Mouse (Mus musculus) A20 (cell line): Measurements from ENCODE around the gene Acyp2.

Source experiments
- DNase-seq: peaks from one replicate; pipeline ENCODE4 v3.0.0-alpha.2; 2011; ENCODE audit warnings: low read depth, low spot score

Acyp2 gene

GRCm38 (mm10) chr11:30580008-30580407 lies 69.4 kb downstream of the Acyp2 start:
- no peak for DNase-seq

GRCm38 (mm10) chr11:30578931-30579330 lies 70.5 kb downstream of the Acyp2 start:
- no peak for DNase-seq

- no peak for DNase-seq
Observed at GRCm38 (mm10) chr11:30572790-30573395, 76.5 kb downstream of the Acyp2 start.

- DNase-seq: no peak
Observed at GRCm38 (mm10) chr11:30570568-30570967, 78.8 kb downstream of the Acyp2 start.

- no peak for DNase-seq
Observed at GRCm38 (mm10) chr11:30560215-30560614, 89.2 kb downstream of the Acyp2 start.

GRCm38 (mm10) chr11:30553408-30553807 lies 96.0 kb downstream of the Acyp2 start:
- DNase-seq: no peak

DNA sequence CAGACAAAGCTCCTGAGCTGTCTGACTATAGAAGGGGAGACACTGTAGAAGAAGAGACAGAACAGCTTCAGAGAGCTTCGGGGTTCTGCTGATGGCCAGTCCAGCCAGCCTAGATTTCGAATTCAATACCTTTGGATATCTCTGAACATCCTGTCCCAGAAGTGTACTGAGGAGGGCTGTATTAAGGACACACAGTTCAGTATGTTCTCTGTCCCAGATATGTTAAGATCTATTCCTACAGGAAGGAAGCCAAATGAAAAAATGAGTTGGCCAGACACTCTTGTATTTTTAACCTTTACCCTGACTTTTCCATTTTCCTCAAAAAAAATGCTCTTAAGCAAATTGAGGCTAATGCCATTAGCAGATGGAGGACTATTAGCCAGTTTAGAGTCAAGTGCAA lies 132.3 kb downstream of the Acyp2 start:
- no peak for DNase-seq

DNA sequence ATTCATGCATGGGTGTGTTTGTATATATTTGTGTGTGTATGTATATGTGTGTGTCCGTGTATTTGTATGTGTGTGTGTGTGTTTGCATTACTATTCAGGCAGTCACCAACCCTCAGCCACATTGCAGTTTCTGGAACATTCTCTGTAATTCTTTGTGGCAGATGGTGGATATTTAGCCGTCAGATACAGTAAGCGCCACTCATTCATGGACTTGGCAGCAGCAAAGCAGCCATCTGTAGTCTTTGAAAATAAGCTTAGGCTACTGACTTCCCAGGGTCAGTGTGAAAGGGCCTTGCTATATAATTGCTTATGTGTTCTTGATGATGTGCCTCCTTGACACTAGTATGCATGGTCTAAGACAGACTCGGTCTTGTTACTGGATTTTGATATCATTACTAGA lies 141.2 kb downstream of the Acyp2 start:
- no peak for DNase-seq

DNA sequence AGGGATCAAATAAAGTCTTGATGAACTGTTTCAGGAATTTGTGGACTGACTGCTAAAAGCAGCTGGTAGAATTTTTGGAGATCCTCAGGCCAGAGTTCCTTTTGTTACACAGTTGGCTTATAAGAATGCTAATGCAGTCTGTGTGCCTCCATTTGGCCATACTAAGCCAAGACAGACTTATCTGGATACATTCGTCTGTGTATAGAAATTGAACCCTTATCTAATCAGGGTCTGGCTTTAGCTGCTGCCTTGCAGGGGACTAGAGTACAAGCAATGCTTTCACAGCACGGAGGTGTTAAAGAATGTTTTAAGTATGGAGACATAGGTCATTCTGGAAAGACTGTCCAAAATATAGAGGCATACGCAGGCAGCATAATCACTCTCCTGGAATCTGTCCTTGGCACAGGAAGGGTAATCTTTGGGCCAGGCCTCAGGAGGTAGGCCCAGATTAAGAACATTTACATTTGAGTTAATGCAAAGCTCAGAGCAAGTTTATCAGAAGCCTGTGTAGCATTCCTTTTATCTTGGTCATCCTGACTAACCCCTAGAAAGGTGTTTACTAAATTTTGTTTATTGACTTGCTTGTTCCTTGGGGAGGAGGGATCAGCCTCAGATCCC lies 150.5 kb downstream of the Acyp2 start:
- no peak for DNase-seq

DNA sequence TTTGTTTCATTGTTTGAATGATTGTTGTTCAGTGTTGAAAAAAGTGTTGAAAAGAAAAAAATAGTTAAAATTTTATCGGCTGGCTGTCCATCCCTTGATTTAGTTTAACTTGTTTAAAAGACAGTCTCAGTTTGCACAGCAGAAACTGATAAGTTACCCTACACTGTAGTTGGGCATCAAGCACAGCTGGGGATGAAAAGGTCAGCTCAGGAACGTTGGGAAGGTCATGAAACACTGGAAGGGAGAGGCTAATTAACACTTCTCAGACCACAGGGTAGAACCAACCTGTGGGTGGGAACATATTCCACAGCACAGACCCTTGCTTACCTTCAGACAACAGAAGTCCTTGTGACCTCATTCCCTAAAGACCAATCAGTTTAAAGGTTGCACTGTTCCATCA lies 152.2 kb downstream of the Acyp2 start:
- no peak for DNase-seq

- DNase-seq: no peak
Observed at GRCm38 (mm10) chr11:30491515-30492260, 157.7 kb downstream of the Acyp2 start.

- no peak for DNase-seq
Observed at GRCm38 (mm10) chr11:30488183-30488582, 161.2 kb downstream of the Acyp2 start.

DNA sequence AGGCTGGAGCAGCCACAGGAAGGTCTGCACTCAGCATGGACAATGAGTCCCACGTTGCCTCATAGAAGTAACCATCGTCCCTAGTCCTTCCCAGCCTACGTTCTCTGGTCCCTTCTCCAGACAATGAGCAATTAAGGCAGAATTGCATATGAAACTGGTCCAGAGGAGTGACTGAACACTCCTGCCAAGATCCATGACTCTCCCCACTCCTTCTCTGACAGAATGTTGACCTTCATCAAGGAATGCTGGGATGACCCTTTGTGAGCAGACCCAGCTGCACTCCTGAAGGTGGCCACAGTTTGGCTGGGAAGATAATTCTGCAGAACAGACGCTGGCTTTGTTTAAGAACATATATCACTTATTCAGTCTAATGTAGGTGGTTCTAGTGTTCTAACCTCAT lies 166.1 kb downstream of the Acyp2 start:
- DNase-seq: no peak

- no peak for DNase-seq
Observed at GRCm38 (mm10) chr11:30471751-30472593, 177.4 kb downstream of the Acyp2 start, which contains the start of gene 4930505A04Rik. Gene 4930505A04Rik, minus strand, starts transcription at chr11:30471827.

- no peak for DNase-seq
Observed at GRCm38 (mm10) chr11:30471187-30471586, 178.2 kb downstream of the Acyp2 start.
